Mouse (Mus musculus): ENCODE measurements around the gene Nr5a1. TPM values are rescaled to one million over a fixed set of nuclear protein-coding genes. Genes with fewer than 3 reads are reported as not detected.

The Nr5a1 gene
- polyA plus RNA-seq, 1 experiment: 0.05 TPM

- H3K36me3 ChIP-seq (ENCODE audit: control insufficient read depth, insufficient read depth): no peaks in the 10 kb centered on the region
- H3K4me2 ChIP-seq (ENCODE audit: low read depth): no peak overlapping the region
- no peaks in the 10 kb centered on the region for H3K27me3 ChIP-seq (ENCODE audit: control insufficient read depth, insufficient read depth, insufficient read length)
- H3K79me2 ChIP-seq (ENCODE audit: control insufficient read depth, insufficient read depth): no peaks in the 10 kb centered on the region
- no peak overlapping the region for H3K4me3 ChIP-seq
- TF ChIP-seq TCF12 (IDR thresholded peaks at IDR 0.05; ENCODE audit: insufficient read depth, poor library complexity, severe bottlenecking) (no peak), MYOG (IDR thresholded peaks at IDR 0.05; ENCODE audit: control insufficient read depth in 1 of 3, insufficient read depth in 1 of 3, insufficient read length in 2 of 3, low read depth in 2 of 3) (no peak), CEBPB (IDR thresholded peaks at IDR 0.05; ENCODE audit: insufficient read depth, poor library complexity, severe bottlenecking) (no peak), SRF (IDR thresholded peaks at IDR 0.05; ENCODE audit: control insufficient read depth, insufficient read length, low read depth) (no peak), MYOD1 (IDR thresholded peaks at IDR 0.05; ENCODE audit: control insufficient read depth in 1 of 3, insufficient read length in 2 of 3, low read depth in 2 of 3) (no peak), POLR2A (IDR thresholded peaks at IDR 0.05; ENCODE audit: insufficient read length, low read depth) (no peak), TCF3 (IDR thresholded peaks at IDR 0.05; ENCODE audit: insufficient read length, low read depth) (no peak), MAX (IDR thresholded peaks at IDR 0.05; ENCODE audit: low read depth) (no peak), REST (IDR thresholded peaks at IDR 0.05; ENCODE audit: insufficient read depth, insufficient read length) (no peak), POLR2AphosphoS2 (IDR thresholded peaks at IDR 0.05; ENCODE audit: insufficient read length, low read depth) (no peak), USF1 (IDR thresholded peaks at IDR 0.05; ENCODE audit: low read depth) (no peak), E2F4 (IDR thresholded peaks at IDR 0.05; ENCODE audit: insufficient read depth) (no peak)
- no peak overlapping the region for H3ac ChIP-seq (ENCODE audit: control insufficient read depth, insufficient read length)
These were observed 7.7 kb upstream of the Nr5a1 start for GRCm38 (mm10) chr2:38722076-38722475.

GRCm38 (mm10) chr2:38720661-38721060, 6.3 kb upstream of the Nr5a1 start:
- Histone ChIP-seq H3ac (ENCODE audit: control insufficient read depth, insufficient read length) (no peak overlapping the region), H3K79me2 (ENCODE audit: control insufficient read depth, insufficient read depth) (no peaks in the 10 kb centered on the region), H3K4me2 (ENCODE audit: low read depth) (no peak overlapping the region), H3K4me3 (no peak overlapping the region), H3K27me3 (ENCODE audit: control insufficient read depth, insufficient read depth, insufficient read length) (no peaks in the 10 kb centered on the region), H3K36me3 (ENCODE audit: control insufficient read depth, insufficient read depth) (no peaks in the 10 kb centered on the region)
- TF ChIP-seq REST (IDR thresholded peaks at IDR 0.05; ENCODE audit: insufficient read depth, insufficient read length): no peak
- peak; percentile 6 for TF ChIP-seq POLR2AphosphoS2 (IDR thresholded peaks at IDR 0.05; ENCODE audit: insufficient read length, low read depth)

GRCm38 (mm10) chr2:38719354-38719753, 5.0 kb upstream of the Nr5a1 start:
- no peak overlapping the region for H3K4me2 ChIP-seq (ENCODE audit: low read depth)
- H3K36me3 ChIP-seq (ENCODE audit: control insufficient read depth, insufficient read depth): no peaks in the 10 kb centered on the region
- no peak overlapping the region for H3K4me3 ChIP-seq
- no peaks in the 10 kb centered on the region for H3K27me3 ChIP-seq (ENCODE audit: control insufficient read depth, insufficient read depth, insufficient read length)
- H3K79me2 ChIP-seq (ENCODE audit: control insufficient read depth, insufficient read depth): no peaks in the 10 kb centered on the region
- TF ChIP-seq TCF3 (IDR thresholded peaks at IDR 0.05; ENCODE audit: insufficient read length, low read depth) (no peak), REST (IDR thresholded peaks at IDR 0.05; ENCODE audit: insufficient read depth, insufficient read length) (no peak), E2F4 (IDR thresholded peaks at IDR 0.05; ENCODE audit: insufficient read depth) (no peak), POLR2A (IDR thresholded peaks at IDR 0.05; ENCODE audit: insufficient read length, low read depth) (no peak), TCF12 (IDR thresholded peaks at IDR 0.05; ENCODE audit: insufficient read depth, poor library complexity, severe bottlenecking) (no peak), MYOD1 (IDR thresholded peaks at IDR 0.05; ENCODE audit: control insufficient read depth in 1 of 3, insufficient read length in 2 of 3, low read depth in 2 of 3) (no peak), USF1 (IDR thresholded peaks at IDR 0.05; ENCODE audit: low read depth) (no peak), MYOG (IDR thresholded peaks at IDR 0.05; ENCODE audit: control insufficient read depth in 1 of 3, insufficient read depth in 1 of 3, insufficient read length in 2 of 3, low read depth in 2 of 3) (no peak), CEBPB (IDR thresholded peaks at IDR 0.05; ENCODE audit: insufficient read depth, poor library complexity, severe bottlenecking) (no peak), MAX (IDR thresholded peaks at IDR 0.05; ENCODE audit: low read depth) (no peak), POLR2AphosphoS2 (IDR thresholded peaks at IDR 0.05; ENCODE audit: insufficient read length, low read depth) (no peak), SRF (IDR thresholded peaks at IDR 0.05; ENCODE audit: control insufficient read depth, insufficient read length, low read depth) (no peak)
- no peak overlapping the region for H3ac ChIP-seq (ENCODE audit: control insufficient read depth, insufficient read length)

GRCm38 (mm10) chr2:38718676-38719075, 4.3 kb upstream of the Nr5a1 start:
- no peak overlapping the region for H3K4me2 ChIP-seq (ENCODE audit: low read depth)
- TF ChIP-seq REST (IDR thresholded peaks at IDR 0.05; ENCODE audit: insufficient read depth, insufficient read length): no peak
- TF ChIP-seq SRF (IDR thresholded peaks at IDR 0.05; ENCODE audit: control insufficient read depth, insufficient read length, low read depth): no peak
- no peak overlapping the region for H3K4me3 ChIP-seq
- no peaks in the 10 kb centered on the region for H3K36me3 ChIP-seq (ENCODE audit: control insufficient read depth, insufficient read depth)
- H3K79me2 ChIP-seq (ENCODE audit: control insufficient read depth, insufficient read depth): no peaks in the 10 kb centered on the region
- no peaks in the 10 kb centered on the region for H3K27me3 ChIP-seq (ENCODE audit: control insufficient read depth, insufficient read depth, insufficient read length)
- no peak overlapping the region for H3ac ChIP-seq (ENCODE audit: control insufficient read depth, insufficient read length)

GRCm38 (mm10) chr2:38717436-38717835, 3.1 kb upstream of the Nr5a1 start:
- no peak overlapping the region for H3K4me3 ChIP-seq
- no peaks in the 10 kb centered on the region for H3K79me2 ChIP-seq (ENCODE audit: control insufficient read depth, insufficient read depth)
- H3K4me2 ChIP-seq (ENCODE audit: low read depth): no peak overlapping the region
- H3ac ChIP-seq (ENCODE audit: control insufficient read depth, insufficient read length): no peak overlapping the region
- no peaks in the 10 kb centered on the region for H3K36me3 ChIP-seq (ENCODE audit: control insufficient read depth, insufficient read depth)
- no peaks in the 10 kb centered on the region for H3K27me3 ChIP-seq (ENCODE audit: control insufficient read depth, insufficient read depth, insufficient read length)
- TF ChIP-seq REST (IDR thresholded peaks at IDR 0.05; ENCODE audit: insufficient read depth, insufficient read length): no peak
- TF ChIP-seq CEBPB (IDR thresholded peaks at IDR 0.05; ENCODE audit: insufficient read depth, poor library complexity, severe bottlenecking): 0 out of 2 replicates have a peak, but pooled peaks have one; percentile 44
